Mouse (Mus musculus) cortical plate, adult 2 months (tissue): ENCODE measurements around the gene Mei1. TPM values are rescaled to one million over a fixed set of nuclear protein-coding genes. Genes with fewer than 3 reads are reported as not detected.

ENCODE experiments used
- H3K27ac ChIP-seq: fragments of 200-500 bp; 2 replicates; pipeline ENCODE4 v1.5.1; 2012; ENCODE audit warnings: low read length, control low read depth, inconsistent platforms; ENCODE audit not compliant: insufficient read depth
- H3K4me1 ChIP-seq: fragments of 200-500 bp; 2 replicates; pipeline ENCODE4 v1.6.1; 2011; ENCODE audit warnings: low read length; ENCODE audit not compliant: control insufficient read depth, insufficient read depth
- H3K4me3 ChIP-seq: fragments of 200-500 bp; 2 replicates; pipeline ENCODE4 v1.5.1; 2011; ENCODE audit warnings: mild to moderate bottlenecking, low read length, control low read depth; ENCODE audit not compliant: insufficient read depth
- CTCF ChIP-seq: fragments of 200-500 bp; IDR thresholded peaks from 2 replicates; pipeline ENCODE4 v1.5.1; 2011; ENCODE audit warnings: mild to moderate bottlenecking, control low read depth, low read length; ENCODE audit not compliant: insufficient read depth; ENCODE audit errors: extremely low read depth
- POLR2A ChIP-seq: fragments of 200-500 bp; IDR thresholded peaks from 2 replicates; pipeline ENCODE4 v1.6.1; 2011; ENCODE audit warnings: mild to moderate bottlenecking, low read length, control low read depth; ENCODE audit not compliant: insufficient read depth; ENCODE audit errors: extremely low read depth
- polyA plus RNA-seq: library from polyadenylated mRNA; depleted of rRNA; stranded (reverse); fragments of >200 nt; gene quantifications from 2 replicates; pipeline ENCODE4 v1.2.3, GENCODE M21; 2012; rRNA removed

Mei1 gene
- polyA plus RNA-seq, 1 experiment, result 6.1 TPM

- Histone ChIP-seq H3K4me1 (peaks cover 4% of the 10 kb centered on the region), H3K4me3 (no peak overlapping the region), H3K27ac (no peak overlapping the region)
- no peak for TF ChIP-seq CTCF
- no peak for TF ChIP-seq POLR2A
These were observed 99.9 kb downstream of the Mei1 start for GRCm38 (mm10) chr15:82169671-82170070.

GRCm38 (mm10) chr15:82170437-82171377 lies 100.9 kb downstream of the Mei1 start:
- no peak for TF ChIP-seq POLR2A
- no peak for TF ChIP-seq CTCF
- Histone ChIP-seq H3K4me3 (no peak overlapping the region), H3K27ac (no peak overlapping the region), H3K4me1 (peaks cover 4% of the 10 kb centered on the region)

GRCm38 (mm10) chr15:82172648-82173047 lies 102.9 kb downstream of the Mei1 start:
- Histone ChIP-seq H3K4me1 (no peaks in the 10 kb centered on the region), H3K27ac (no peak overlapping the region)

GRCm38 (mm10) chr15:82175091-82175490 lies 105.3 kb downstream of the Mei1 start:
- Histone ChIP-seq H3K27ac (no peak overlapping the region), H3K4me3 (no peak overlapping the region), H3K4me1 (no peaks in the 10 kb centered on the region)
- TF ChIP-seq CTCF (no peak), POLR2A (no peak)

More at GRCm38 (mm10) chr15:82172648-82173047, 102.9 kb downstream of the Mei1 start:
- H3K4me3 ChIP-seq, result no peak overlapping the region
- no peak for TF ChIP-seq CTCF
- TF ChIP-seq POLR2A, result no peak

Other genes with a start within 250 kb of the Mei1 start
- gene Tob2, start 211.2 kb upstream of the Mei1 start, polyA plus RNA-seq, result 19.9 and 21.0 TPM in 2 replicates
- 53.3 and 57.7 TPM in 2 replicates for gene Phf5a, start 198.1 kb upstream of the Mei1 start, polyA plus RNA-seq
- gene Aco2, start 197.7 kb upstream of the Mei1 start, polyA plus RNA-seq, result 533 and 545 TPM in 2 replicates
- 61.5 and 63.0 TPM in 2 replicates for gene Polr3h, start 143.8 kb upstream of the Mei1 start, polyA plus RNA-seq
- 111 and 115 TPM in 2 replicates for gene Csdc2, start 133.2 kb upstream of the Mei1 start, polyA plus RNA-seq
- 294 and 300 TPM in 2 replicates for gene Pmm1, start 109.1 kb upstream of the Mei1 start, polyA plus RNA-seq
- not detected in 2 replicates for gene 1700029P11Rik, start 89.5 kb upstream of the Mei1 start, polyA plus RNA-seq
- gene Xrcc6, start 82.2 kb upstream of the Mei1 start, polyA plus RNA-seq, result 23.5 and 27.4 TPM in 2 replicates
- gene Desi1, start 36.1 kb upstream of the Mei1 start, polyA plus RNA-seq, result 126 and 134 TPM in 2 replicates
- 133 and 137 TPM in 2 replicates for gene Snu13, start 22.4 kb upstream of the Mei1 start, polyA plus RNA-seq
- gene 4930407I10Rik, start 10.8 kb upstream of the Mei1 start, polyA plus RNA-seq, result not detected in 2 replicates
- gene Ccdc134, start 57.9 kb downstream of the Mei1 start, polyA plus RNA-seq, result 16.3 and 16.5 TPM in 2 replicates
- 138 and 166 TPM in 2 replicates for gene Srebf2, start 77.2 kb downstream of the Mei1 start, polyA plus RNA-seq
- 5.3 and 6.7 TPM in 2 replicates for gene Shisa8, start 142.8 kb downstream of the Mei1 start, polyA plus RNA-seq
- gene Tnfrsf13c, start 154.4 kb downstream of the Mei1 start, polyA plus RNA-seq, result 0.48 and 0.76 TPM in 2 replicates
- 6.7 and 7.0 TPM in 2 replicates for gene Cenpm, start 174.8 kb downstream of the Mei1 start, polyA plus RNA-seq
- 155 TPM in 2 replicates for gene 1500009C09Rik, start 182.4 kb downstream of the Mei1 start, polyA plus RNA-seq
- 367 and 405 TPM in 2 replicates for gene Sept3, start 204.9 kb downstream of the Mei1 start, polyA plus RNA-seq
- 0.13 TPM in 1 of 2 replicates, not detected in the other for gene Wbp2nl, start 229.0 kb downstream of the Mei1 start, polyA plus RNA-seq